Mouse (Mus musculus): ENCODE measurements around the gene Phf11a. TPM values are rescaled to one million over a fixed set of nuclear protein-coding genes. Genes with fewer than 3 reads are reported as not detected.
"Not testable (repeated sequence)": the region's sequence is repeated elsewhere in the genome, so short reads cannot be mapped to it uniquely, and the experiment has no call there.

The Phf11a gene
- polyA plus RNA-seq (2012; rRNA removed): 0.34 and 0.62 TPM in 2 replicates

GRCm38 (mm10) chr14:59297391-59297790 is at the start of gene Phf11a:
Phf11a (minus strand) TSS chr14:59297522.
- DNase-seq (ENCODE audit: low read depth): not testable (repeated sequence)

GRCm38 (mm10) chr14:59341189-59341588 is 43.9 kb upstream of the Phf11a start, which contains the start of gene Phf11b:
Phf11b (minus strand) TSS chr14:59341351.
- DNase-seq (ENCODE audit: low read depth): not testable (repeated sequence)

GRCm38 (mm10) chr14:59339541-59339940 is 42.2 kb upstream of the Phf11a start:
- DNase-seq (ENCODE audit: low read depth): no peak

DNA sequence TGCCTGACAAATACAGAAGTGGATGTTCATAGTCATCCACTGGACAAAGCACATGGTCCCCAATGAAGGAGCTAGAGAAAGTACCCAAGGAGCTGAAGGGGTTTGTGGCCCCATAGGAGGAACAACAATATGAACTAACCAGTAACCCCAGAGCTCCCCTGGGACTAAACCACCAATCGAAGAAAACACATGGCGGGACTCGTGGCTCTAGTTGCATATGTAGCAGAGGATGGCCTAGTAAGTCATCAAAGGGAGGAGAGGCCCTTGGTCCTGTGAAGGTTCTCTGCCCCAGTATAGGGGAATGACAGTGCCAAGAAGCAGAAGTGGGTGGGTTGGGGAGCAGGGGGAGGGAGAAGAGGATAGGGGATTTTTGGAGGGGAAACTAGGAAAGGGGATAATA is 38.7 kb upstream of the Phf11a start:
- not testable (repeated sequence) for DNase-seq (ENCODE audit: low read depth)

GRCm38 (mm10) chr14:59330499-59330898 is 33.2 kb upstream of the Phf11a start:
- DNase-seq (ENCODE audit: low read depth): not testable (repeated sequence)

DNA sequence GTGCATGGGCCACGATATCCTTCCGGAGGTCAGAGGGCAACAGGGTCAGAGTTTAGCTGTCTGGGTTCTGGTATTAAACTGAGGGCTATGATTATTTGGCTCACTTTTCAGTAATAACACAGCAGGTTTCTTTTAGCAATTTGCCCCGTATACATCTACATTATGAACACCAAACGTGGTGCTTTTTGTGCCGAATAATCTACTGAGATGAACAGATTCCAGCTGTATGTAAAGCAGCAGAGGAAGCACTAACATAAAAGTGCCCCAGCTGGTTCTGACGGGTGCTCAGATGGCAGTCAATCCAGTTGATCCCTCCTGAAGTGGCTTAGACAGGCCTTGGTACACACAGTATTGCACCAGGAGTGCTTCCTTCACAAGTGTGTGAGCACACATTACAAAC is 22.6 kb upstream of the Phf11a start:
- DNase-seq (ENCODE audit: low read depth): not testable (repeated sequence)

DNA sequence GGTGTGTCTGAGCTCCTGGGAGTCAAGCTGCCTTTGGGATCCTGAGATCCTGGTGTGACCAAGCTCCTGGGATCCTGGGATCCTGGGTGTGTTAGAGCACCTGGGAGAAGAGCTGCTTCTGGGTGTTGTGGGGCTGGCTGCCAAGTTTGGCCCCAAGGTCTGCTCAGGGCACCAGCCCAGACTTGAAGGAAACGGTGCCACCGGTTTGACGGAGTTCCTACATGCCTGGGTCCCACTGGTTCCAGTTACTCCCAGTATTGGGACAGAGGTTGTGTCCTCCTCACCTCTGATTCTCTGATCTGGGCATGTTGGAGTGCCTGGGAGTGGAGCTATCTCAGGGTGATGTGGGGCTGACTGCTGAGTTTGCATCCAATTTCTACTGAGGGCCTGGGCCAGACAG is 21.7 kb upstream of the Phf11a start:
- DNase-seq (ENCODE audit: low read depth): not testable (repeated sequence)

DNA sequence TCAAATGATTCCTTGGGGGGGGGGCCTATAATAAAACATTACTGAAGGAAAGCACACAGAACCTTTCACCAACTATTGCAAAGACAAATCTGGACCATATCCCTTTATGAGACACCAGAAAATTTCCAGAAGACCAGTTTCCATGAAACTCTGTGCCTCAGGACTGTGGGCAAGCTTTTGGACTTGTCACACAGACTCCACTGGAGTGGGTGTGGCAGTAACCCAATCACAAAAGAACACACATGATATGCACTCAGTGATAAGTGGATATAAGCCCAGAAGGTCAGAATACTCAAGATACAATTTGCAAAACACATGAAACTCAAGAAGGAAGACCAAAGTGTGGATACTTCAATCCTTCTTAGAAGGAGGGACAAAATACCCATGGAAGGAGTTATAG is 5.6 kb downstream of the Phf11a start:
- not testable (repeated sequence) for DNase-seq (ENCODE audit: low read depth)

DNA sequence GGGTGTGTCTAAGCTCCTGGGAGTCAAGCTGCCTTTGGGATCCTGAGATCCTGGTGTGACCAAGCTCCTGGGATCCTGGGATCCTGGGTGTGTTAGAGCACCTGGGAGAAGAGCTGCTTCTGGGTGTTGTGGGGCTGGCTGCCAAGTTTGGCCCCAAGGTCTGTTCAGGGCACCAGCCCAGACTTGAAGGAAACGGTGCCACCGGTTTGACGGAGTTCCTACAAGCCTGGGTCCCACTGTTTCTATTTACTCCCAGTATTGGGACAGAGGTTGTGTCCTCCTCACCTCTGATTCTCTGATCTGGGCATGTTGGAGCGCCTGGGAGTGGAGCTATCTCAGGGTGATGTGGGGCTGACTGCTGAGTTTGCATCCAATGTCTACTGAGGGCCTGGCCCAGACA is 22.4 kb downstream of the Phf11a start:
- peak; percentile 1 for DNase-seq (ENCODE audit: low read depth)

- no peak for DNase-seq (ENCODE audit: low read depth)
These were observed 37.3 kb downstream of the Phf11a start, which contains the start of gene Gm6904 for GRCm38 (mm10) chr14:59260056-59260455. Gm6904 (minus strand) TSS chr14:59260216.

DNA sequence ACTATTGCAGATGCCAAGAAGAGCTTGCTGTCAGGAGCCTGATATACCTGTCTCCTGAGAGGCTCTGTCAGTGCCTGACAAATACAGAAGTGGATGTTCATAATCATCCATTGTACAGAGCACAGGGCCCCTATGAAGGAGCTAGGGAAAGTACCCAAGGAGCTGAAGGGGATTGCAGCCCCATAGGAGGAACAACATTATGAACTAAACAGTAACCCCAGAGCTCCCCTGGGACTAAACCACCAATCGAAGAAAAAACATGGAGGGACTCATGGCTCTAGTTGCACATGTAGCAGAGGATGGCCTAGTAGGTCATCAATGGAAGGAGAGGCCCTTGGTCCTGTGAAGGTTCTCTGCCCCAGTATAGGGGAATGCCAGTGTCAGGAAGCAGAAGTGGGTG is 41.5 kb downstream of the Phf11a start:
- DNase-seq (ENCODE audit: low read depth): not testable (repeated sequence)

DNA sequence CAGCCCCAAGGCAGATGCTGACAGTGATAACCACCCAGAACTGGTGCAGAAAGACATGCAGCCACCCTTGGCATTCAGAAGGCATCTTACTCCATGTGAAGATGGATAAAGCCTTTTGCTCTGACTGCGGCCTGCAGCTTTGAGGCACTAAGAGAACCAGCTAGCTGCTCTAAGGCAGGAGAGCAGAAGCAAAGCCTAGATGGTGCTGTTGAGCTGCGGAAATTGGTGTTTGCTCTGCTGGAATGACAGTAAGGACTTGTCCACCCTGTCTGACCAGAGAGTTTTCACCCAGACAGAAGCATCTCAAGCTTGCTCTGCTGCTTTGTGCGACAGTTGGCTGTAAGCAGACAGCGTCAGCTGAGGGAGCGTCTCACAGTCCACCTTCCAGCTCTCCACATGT is 47.0 kb downstream of the Phf11a start:
- not testable (repeated sequence) for DNase-seq (ENCODE audit: low read depth)

GRCm38 (mm10) chr14:59233635-59234034 is 63.7 kb downstream of the Phf11a start:
- DNase-seq (ENCODE audit: low read depth): no peak

- no peak for DNase-seq (ENCODE audit: low read depth)
These were observed 65.3 kb downstream of the Phf11a start for GRCm38 (mm10) chr14:59232003-59232402.

- DNase-seq (ENCODE audit: low read depth): no peak
These were observed 66.9 kb downstream of the Phf11a start for GRCm38 (mm10) chr14:59230331-59230966.

- no peak for DNase-seq (ENCODE audit: low read depth)
These were observed 67.5 kb downstream of the Phf11a start for GRCm38 (mm10) chr14:59229822-59230221.

Other genes starting within 250 kb of the Phf11a start
- gene 1700129C05Rik, start 154.6 kb downstream of the Phf11a start, polyA plus RNA-seq (2012; rRNA removed): 0.61 and 1.7 TPM in 2 replicates
- gene Gm5142, start 118.8 kb downstream of the Phf11a start, polyA plus RNA-seq (2012; rRNA removed): 0.90 and 2.2 TPM in 2 replicates
- 21.8 and 29.0 TPM in 2 replicates for gene Rcbtb1, start 96.3 kb downstream of the Phf11a start, polyA plus RNA-seq (2012; rRNA removed)
- gene Gm6904, start 37.3 kb downstream of the Phf11a start, polyA plus RNA-seq (2012; rRNA removed): not detected in 2 replicates
- gene Phf11b, start 43.8 kb upstream of the Phf11a start, polyA plus RNA-seq (2012; rRNA removed): 0.55 and 0.70 TPM in 2 replicates
- gene Phf11d, start 67.9 kb upstream of the Phf11a start, polyA plus RNA-seq (2012; rRNA removed): 4.2 and 7.1 TPM in 2 replicates
- gene Phf11c, start 97.9 kb upstream of the Phf11a start, polyA plus RNA-seq (2012; rRNA removed): 0.34 and 0.48 TPM in 2 replicates
- gene Setdb2, start 143.4 kb upstream of the Phf11a start, polyA plus RNA-seq (2012; rRNA removed): 3.5 and 5.1 TPM in 2 replicates
- 16.8 and 17.7 TPM in 2 replicates for gene Cab39l, start 143.4 kb upstream of the Phf11a start, polyA plus RNA-seq (2012; rRNA removed)